Mouse (Mus musculus) ES-E14 (cell line): ENCODE data around the gene Gbf1. TPM values are rescaled to one million over a fixed set of nuclear protein-coding genes. Genes with fewer than 3 reads are reported as not detected.
A peak's percentile ranks its signal among the peaks of the same experiment; 100 is the strongest.

Experiments
- DNase-seq: peaks from one replicate; pipeline ENCODE4 v3.0.0-alpha.2; 2013; ENCODE audit warnings: low read depth, low spot score
- H3K27ac ChIP-seq: 2 replicates; pipeline ENCODE4 v1.5.1; 2012; ENCODE audit warnings: low read depth, mild to moderate bottlenecking, low read length, moderate library complexity, mixed read lengths; ENCODE audit not compliant: poor library complexity, insufficient read depth, severe bottlenecking
- H3K36me3 ChIP-seq: 2 replicates; pipeline ENCODE4 v1.6.1; 2012; ENCODE audit warnings: mild to moderate bottlenecking, low read length, moderate library complexity, mixed read lengths; ENCODE audit not compliant: control insufficient read depth, poor library complexity, insufficient read depth, severe bottlenecking
- H3K4me1 ChIP-seq, 2 experiments: fragments of 150-350 bp in 1 of 2; sonication (generic) in 1 of 2; 2 replicates each; pipeline ENCODE4 v1.6.1; 2012; ENCODE audit warnings: low read length in 2 of 2, mild to moderate bottlenecking in 1 of 2, mixed read lengths in 1 of 2; ENCODE audit not compliant: control insufficient read depth in 2 of 2, insufficient read depth in 2 of 2, poor library complexity in 1 of 2
- H3K4me3 ChIP-seq, 2 experiments: fragments of 150-350 bp in 1 of 2; sonication (generic) in 1 of 2; 2 replicates each; pipeline ENCODE4 v1.5.1; 2012; ENCODE audit warnings: low read length in 2 of 2, low read depth in 1 of 2, mild to moderate bottlenecking in 1 of 2, mixed read lengths in 1 of 2; ENCODE audit not compliant: insufficient read depth in 1 of 2, poor library complexity in 1 of 2, severe bottlenecking in 1 of 2
- H3K9ac ChIP-seq: 2 replicates; pipeline ENCODE4 v1.6.1; 2012; ENCODE audit warnings: low read depth, mild to moderate bottlenecking, low read length, mixed read lengths; ENCODE audit not compliant: poor library complexity, insufficient read depth, severe bottlenecking
- H3K9me3 ChIP-seq: fragments of 150-350 bp; sonication (generic); 2 replicates; pipeline ENCODE4 v1.6.1; 2012; ENCODE audit warnings: low read depth, mild to moderate bottlenecking, low read length; ENCODE audit not compliant: control insufficient read depth, insufficient read depth
- CHD2 ChIP-seq: IDR thresholded peaks from 2 replicates; pipeline ENCODE4 v1.6.1; 2014; ENCODE audit warnings: mild to moderate bottlenecking, low read depth, low read length, inconsistent platforms
- HCFC1 ChIP-seq: IDR thresholded peaks from 2 replicates; pipeline ENCODE4 v1.6.1; 2012; ENCODE audit warnings: low read length, inconsistent platforms, borderline replicate concordance; ENCODE audit not compliant: insufficient read depth
- MAFK ChIP-seq: IDR thresholded peaks from 2 replicates; pipeline ENCODE4 v1.6.1; 2014; ENCODE audit warnings: mild to moderate bottlenecking, low read depth, low read length, inconsistent platforms; ENCODE audit not compliant: insufficient read depth
- ZC3H11A ChIP-seq: IDR thresholded peaks from 2 replicates; pipeline ENCODE4 v1.6.1; 2012; ENCODE audit warnings: low read depth, mild to moderate bottlenecking, inconsistent platforms, low read length, borderline replicate concordance
- ZNF384 ChIP-seq: IDR thresholded peaks from 2 replicates; pipeline ENCODE4 v1.6.1; 2012; ENCODE audit warnings: low read depth, low read length, inconsistent platforms
- in situ Hi-C, 2 experiments: fragments of 600-800 bp; cut with MboI; formaldehyde crosslinking; loops; one replicate each; pipeline ENCODE4 v1.15.1; 2025; ENCODE audit warnings: low sequenced_read_pairs in 2 of 2, inconsistent platforms in 1 of 2; ENCODE audit not compliant: unreplicated experiment in 2 of 2
- total RNA-seq: library from RNA; depleted of rRNA; stranded (reverse); fragments of 300-350 nt; gene quantifications from 2 replicates; pipeline ENCODE4 v1.2.3, GENCODE M21; 2012

Gbf1 gene
- total RNA-seq, 1 experiment, result 29.0 TPM

DNA sequence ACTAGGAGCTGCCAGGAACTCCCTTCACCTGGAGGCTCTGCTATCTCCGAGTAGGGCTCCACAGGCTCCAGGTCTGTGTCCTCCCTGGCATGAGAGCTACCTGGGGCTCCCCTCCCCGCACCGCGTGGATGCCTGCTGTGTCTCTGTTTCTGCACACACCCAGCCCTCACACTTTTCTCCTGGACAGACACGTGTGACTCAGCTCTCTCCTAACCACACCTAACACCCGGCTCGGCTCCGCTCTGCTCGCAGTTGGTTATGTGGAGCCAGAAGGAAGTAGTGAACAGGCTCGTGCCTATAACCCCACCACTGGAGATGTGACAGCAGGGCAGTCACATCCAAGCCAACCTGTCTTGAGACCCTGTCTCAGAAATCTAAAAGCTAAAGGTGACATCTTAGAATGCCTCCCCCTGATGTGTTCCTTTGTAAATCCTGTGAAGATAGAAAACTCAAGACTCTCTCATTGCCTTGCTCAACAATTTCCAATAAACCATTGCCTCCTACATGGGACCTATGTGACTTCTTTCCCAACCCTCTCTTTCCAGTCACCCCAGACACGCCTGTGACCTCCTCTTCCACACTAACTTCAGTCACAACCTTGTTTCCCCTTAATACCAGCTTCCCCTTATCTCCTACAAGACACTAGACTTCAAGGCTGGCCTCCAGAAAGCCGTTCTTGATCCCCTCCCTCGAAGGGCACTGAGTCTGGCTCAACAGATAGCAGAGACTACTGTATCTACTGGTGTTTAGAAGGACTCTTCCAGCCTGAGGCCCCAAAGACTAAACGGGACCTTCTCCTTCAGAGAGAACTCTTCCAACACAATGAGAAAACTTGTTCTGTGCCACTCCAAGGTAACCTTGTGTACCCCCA is 162.8 kb downstream of the Gbf1 start:
- Histone ChIP-seq H3K4me3 (no peak overlapping the region), H3K4me1 (peaks cover 0 to 13% of the 10 kb centered on the region in 2 experiments; a peak in 1 of 4 replicates), H3K9me3 (no peaks in the 10 kb centered on the region), H3K27ac (no peak overlapping the region), H3K9ac (no peak overlapping the region), H3K36me3 (peaks cover 2% of the 10 kb centered on the region; the same call in 1 of the 2 replicates)
- TF ChIP-seq CHD2 (no peak), ZC3H11A (no peak)
- in situ Hi-C loops, result no loop called here
- no peak for DNase-seq

- peaks cover 0 to 13% of the 10 kb centered on the region in 2 experiments; a peak in 1 of 4 replicates for H3K4me1 ChIP-seq
- no peak for DNase-seq
Observed at GRCm38 (mm10) chr19:46315752-46316610, 163.7 kb downstream of the Gbf1 start.

DNA sequence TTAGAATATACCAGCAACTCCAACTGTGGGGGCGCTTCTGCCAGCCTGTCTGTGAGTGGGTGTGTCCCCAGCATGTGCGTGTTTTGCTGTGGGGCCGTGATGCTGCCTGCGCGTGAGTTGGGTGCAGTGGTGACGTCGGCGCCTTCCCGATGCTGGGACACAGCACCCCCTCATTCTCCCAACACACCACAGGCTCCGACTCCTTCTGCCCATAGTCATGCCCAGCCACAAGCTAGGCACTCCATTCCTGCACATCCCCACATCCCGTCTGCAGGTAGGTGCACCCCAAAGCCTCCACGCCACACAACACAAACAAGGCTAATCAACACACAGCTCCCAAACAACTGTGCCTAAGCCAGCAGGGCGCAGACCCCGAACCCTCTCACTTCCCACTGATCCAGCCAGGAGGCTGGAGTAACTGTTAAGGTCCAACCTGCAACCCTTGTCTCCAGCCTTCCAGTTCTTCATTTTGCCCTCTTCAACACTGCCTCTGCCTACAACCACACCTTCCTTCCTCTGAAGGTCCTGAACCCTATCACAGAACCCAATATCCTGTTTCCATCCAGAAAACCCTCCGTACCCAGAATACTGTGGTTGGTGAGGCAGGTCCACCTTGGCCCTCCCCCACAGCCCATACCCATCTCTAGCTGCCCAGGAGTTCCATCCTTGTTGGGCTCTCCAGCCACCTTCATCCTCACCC is 164.7 kb downstream of the Gbf1 start:
- no peak for TF ChIP-seq ZNF384
- no peak for TF ChIP-seq MAFK
- TF ChIP-seq ZC3H11A, result no peak
- no peak for TF ChIP-seq CHD2
- TF ChIP-seq HCFC1, result no peak
- Histone ChIP-seq H3K9ac (no peak overlapping the region), H3K36me3 (no peaks in the 10 kb centered on the region), H3K4me3 (peak overlapping the region; percentile 57 to 66; a peak in 3 of 4 replicates), H3K9me3 (no peaks in the 10 kb centered on the region), H3K4me1 (peaks cover 0 to 13% of the 10 kb centered on the region in 2 experiments; a peak in 1 of 4 replicates), H3K27ac (no peak overlapping the region)
- in situ Hi-C loops, result no loop called here
- no peak for DNase-seq

More at GRCm38 (mm10) chr19:46315752-46316610, 163.7 kb downstream of the Gbf1 start:
- H3K4me3 ChIP-seq, result no peak overlapping the region
- H3K27ac ChIP-seq, result no peak overlapping the region
- TF ChIP-seq CHD2 (no peak), ZNF384 (no peak), ZC3H11A (no peak), MAFK (no peak), HCFC1 (no peak)
- no peak overlapping the region for H3K9ac ChIP-seq
- no peaks in the 10 kb centered on the region for H3K9me3 ChIP-seq
- in situ Hi-C loops, result no loop called here
- H3K36me3 ChIP-seq, result no peaks in the 10 kb centered on the region; the same call in 1 of the 2 replicates

DNA sequence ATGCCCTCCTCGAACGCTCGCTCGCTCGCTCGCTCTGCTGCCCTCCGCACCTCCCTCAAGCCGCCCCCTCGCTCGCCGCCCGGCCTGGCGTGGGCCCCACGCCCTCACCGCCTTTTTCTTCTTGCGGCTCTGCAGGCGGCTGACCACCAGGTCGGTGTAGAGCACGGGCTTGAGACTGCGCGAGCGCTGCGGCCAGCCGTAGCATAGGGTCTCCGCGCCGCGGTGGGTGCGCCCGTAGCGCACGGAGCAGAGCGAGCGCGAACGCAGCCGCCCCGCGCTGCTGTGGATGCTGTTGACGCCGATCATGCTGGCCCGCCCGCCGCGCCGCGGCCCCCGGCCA is 165.2 kb downstream of the Gbf1 start:
- Histone ChIP-seq H3K9me3 (no peaks in the 10 kb centered on the region), H3K4me3 (peak overlapping the region; percentile 57 to 66; a peak in 3 of 4 replicates), H3K36me3 (no peaks in the 10 kb centered on the region), H3K4me1 (peaks cover 0 to 13% of the 10 kb centered on the region in 2 experiments; a peak in 1 of 4 replicates), H3K9ac (0 out of 2 replicates have a peak overlapping the region, but pooled peaks have one; percentile 32), H3K27ac (no peak overlapping the region)
- in situ Hi-C loops, result no loop called here
- TF ChIP-seq MAFK (no peak), ZC3H11A (no peak), HCFC1 (no peak), ZNF384 (no peak), CHD2 (no peak)
- no peak for DNase-seq
